Mouse (Mus musculus) spleen, adult 18-20 months (tissue): ENCODE data around the gene Carns1.

Experiments used
- DNase-seq, 2 experiments: peaks; one replicate each; pipeline ENCODE4 v3.0.0; 2022; ENCODE audit warnings: mixed read lengths in 2 of 2

Gene Carns1

DNA sequence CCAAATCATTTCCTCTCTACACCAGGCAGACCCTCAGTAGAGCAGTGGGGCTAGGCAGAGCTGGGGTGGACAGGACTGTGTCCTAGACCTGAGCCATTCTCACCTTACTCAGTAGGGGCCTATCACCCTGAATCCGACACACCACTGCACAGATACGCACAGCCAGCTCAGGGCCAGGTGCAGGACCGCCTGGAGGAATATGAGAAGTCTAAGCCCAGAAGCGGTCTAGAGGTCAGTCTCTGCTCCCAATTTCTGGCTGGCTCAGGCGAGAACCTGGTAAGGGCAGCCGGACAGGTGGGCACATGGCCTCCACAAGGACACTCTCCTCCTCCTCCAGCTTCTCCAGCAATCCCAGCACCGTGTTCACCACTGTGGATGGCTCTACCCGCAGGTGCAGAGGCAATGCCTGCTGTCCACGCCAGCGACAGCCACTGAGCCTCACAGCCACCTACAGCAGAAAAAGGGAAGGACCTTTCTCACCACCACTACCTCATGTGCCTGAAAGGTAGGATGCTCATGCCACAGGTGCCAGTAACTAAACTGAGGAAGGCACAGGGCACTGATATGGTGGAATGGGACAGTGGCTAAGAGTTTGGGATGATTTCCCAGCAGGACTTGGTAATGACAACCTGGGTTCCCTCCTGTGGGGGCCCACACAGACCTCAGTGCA lies 4.4 kb downstream of the Carns1 start:
- no peak for DNase-seq

DNA sequence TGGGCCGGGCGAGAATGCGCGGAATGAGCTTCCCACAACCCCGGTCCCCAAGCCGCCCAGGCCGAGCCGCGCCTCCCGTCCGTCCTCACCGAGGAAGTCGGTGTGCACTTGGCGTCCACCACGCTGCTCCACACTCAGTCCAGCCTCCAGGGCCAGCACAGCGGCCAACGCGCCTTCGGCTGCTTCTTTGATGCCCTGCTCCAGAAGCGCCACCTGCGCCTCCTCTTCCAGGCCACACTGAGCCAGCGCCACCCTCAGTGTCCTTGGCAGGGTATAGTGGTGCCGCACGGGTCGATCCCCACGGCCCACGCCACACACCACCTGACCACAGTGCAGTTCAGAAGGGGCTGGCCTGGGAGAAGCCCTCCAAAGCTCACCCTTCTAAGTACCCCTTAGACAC lies 5.5 kb downstream of the Carns1 start:
- no peak for DNase-seq

DNA sequence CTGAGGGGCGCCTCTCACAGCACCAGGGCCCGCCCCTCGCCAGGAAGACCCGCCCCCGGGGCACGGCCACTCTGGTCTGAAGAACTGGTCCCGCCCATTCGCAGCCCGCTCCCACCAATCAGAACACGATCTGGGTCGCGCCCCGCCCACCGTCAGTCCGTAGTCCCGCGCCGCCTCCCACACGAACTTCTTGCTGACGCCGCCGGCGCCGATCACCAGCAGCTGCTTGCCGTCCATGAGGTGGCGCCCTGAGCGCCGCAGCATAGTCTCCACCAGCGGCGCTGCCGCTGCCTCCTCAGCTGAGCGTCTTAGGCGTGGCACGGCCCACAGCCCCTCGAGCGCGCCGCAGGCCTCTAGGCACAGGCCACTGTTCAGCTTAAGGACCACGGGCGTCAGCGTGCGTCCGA lies 5.9 kb downstream of the Carns1 start:
- peak; percentile 99 to 100 for DNase-seq

DNA sequence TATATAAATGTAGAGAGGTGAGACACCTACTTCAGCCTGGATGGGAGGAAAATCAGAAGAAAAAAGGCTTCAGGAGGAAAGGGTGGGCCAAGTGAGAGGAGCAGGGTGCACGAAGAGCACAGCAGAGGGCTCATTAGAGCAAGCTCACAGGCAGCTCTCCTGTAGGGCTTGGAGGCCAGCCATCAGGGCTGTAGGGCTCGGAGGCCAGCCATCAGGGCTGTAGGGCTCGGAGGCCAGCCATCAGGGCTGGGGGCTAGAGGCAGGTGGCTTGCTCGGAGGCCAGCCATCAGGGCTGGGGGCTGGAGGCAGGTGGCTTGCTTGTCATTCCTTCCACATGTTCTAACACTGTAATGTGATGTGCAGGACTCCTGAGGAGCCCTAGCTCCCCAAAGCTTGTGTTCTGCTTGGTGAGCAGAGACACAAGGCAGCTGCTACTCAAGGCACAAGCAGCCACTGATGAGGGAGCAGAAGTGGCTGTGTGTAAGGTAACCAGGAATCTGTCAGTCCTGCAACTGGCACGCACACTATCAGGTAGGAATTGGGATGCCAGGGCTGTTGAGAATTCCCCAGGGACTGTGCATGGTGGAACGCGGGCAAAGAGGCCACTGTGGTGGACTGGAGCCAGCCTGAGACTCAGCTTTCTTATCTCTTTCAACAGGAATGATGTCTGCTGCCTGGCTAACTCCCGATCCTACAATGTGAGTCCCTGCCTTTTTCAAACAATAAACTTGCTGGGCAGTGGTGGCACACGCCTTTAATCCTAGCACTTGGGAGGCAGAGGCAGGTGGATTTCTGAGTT lies 8.4 kb downstream of the Carns1 start:
- peak in 1 of 2 experiments; percentile 5 for DNase-seq

DNA sequence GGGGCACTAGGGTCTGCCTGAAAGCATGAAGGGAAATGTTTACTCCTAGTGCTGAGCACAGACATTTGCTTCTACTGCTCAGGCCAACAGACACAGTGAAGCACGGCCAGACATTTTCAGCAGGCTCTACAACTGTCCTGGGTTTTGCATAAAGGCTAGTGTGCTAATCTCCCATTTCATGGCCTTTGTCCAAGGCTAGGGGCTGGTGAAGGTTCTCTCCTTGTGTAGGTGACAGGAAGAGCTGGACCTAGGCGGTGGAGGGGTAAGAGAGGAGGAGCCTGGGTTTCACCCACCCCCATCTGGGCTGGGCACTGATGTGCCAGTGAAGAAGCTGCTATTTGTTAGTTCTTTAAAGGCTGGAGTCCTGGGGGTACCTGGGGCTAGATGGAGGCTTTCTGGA lies 10.6 kb downstream of the Carns1 start:
- peak in 1 of 2 experiments; percentile 5 for DNase-seq

DNA sequence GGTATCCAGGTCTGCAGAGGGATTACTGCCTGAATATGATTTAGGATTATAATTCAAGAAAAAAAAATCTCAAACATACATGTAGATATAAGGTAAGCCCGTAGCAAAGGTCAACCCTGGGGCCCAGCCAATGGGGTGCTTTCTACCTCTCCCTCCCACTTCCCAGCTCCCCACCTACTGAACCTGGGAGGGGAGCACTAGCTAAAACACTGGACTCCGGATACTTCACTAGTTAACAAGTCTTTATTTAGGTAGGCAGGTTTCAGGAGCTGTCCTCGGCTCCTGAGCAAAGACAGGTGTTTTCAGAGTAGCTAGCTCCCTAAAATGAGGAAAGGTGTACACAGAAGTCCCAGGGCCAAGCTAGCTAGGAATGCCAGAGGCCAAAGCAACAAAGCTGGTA lies 11.2 kb downstream of the Carns1 start:
- DNase-seq, result no peak

DNA sequence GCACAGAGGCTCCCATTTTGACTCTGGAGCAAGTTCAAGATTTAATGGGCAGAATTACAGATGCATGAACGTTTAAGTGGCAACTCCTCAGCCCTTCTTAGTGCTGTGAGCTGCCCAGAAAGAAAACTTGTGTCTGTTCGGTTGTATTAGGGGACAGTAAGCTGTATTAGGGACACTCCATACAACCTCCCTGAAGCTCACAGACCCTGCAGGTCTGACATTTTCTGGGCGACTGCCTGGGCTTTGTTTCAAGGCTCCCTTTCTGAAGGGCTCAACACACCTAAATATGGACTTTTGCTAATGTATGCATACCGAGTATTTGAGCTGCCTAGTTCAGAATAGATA lies 11.8 kb downstream of the Carns1 start:
- DNase-seq, result no peak

DNA sequence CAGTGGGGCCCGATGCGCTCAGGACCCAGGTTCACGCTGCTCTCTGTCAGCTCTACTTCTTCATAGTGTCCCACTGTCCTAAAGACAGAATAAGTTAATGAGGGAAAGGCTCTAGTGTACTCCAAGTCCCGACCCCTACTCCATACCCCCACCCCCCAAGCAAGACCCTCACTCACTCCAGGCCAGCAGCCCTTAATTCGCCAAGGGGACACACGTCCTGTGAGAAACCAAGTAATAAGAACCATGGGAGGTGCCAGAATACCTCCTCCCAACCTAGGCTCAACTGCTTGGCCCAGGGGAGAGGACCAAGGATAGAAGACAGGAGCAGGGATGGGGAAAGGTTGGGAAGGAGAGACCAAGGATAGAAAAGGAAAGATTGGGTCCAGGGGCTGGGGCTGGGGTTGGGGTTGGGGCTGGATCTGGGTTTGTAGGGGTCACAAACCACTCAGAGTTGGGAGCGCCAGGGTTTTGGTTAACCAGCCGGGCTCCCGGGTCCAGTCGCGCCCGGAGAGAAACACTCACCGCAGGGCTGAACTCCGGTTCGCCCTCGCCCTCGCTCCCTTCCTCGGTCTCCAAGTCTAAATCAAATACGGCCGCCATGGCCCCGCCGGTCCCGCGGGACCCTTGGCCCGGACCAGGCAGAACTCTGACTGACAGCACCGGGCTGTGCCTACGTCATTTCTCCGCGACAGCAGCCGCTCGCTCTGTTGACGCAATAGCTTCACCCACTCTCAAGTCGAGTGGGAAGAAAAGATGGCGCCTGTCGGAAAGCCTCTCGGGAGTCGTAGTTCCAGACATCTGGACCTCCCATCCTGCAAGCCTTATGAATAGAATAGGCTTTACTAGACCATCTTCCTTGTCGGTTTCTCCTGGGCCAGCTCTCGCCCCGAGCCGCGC lies 12.4 kb downstream of the Carns1 start, which contains the start of gene Rps6kb2:
Gene Rps6kb2 (minus strand): TSS at position 709 of the 897 bp plus-strand sequence.
- peak; percentile 90 to 92 for DNase-seq

DNA sequence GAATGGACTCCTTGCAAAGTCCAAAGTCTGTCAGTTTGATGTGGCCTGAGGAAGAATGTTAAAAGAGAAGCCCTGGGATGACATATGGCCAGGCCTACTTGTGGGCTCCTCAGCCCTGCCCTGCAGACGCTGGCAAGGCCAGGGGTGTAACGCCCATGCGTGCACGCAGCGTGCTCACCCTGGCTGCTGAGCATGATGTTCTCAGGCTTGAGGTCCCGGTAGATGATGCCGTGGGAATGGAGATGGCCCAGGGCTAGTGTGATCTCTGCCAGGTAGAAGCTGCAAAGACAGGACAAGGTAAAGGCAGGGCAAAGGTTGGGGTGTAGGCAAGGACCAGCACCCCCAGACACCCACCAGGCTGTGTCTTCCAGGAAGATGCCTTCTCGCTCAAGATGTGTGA lies 16.2 kb downstream of the Carns1 start:
- no peak for DNase-seq

DNA sequence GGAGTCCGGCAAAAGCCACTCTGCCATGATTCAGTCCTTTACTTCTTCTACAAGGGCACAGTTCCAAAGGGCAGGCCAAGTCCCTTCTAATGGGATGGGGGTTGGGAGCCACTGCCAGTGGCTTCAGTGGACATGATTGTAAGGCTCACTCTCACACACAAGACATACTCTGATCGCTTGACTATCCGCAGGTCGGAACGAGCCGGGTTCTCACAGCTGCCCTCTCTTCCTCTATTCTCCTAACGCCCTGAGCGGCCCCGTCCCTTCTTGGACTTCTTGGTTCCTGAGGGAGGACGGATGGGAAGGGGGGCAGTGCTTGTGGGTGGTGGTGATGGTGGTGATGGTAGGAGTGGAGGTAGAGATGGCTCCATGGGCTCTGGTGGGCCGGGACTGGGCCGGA lies 18.5 kb downstream of the Carns1 start:
- no peak for DNase-seq

DNA sequence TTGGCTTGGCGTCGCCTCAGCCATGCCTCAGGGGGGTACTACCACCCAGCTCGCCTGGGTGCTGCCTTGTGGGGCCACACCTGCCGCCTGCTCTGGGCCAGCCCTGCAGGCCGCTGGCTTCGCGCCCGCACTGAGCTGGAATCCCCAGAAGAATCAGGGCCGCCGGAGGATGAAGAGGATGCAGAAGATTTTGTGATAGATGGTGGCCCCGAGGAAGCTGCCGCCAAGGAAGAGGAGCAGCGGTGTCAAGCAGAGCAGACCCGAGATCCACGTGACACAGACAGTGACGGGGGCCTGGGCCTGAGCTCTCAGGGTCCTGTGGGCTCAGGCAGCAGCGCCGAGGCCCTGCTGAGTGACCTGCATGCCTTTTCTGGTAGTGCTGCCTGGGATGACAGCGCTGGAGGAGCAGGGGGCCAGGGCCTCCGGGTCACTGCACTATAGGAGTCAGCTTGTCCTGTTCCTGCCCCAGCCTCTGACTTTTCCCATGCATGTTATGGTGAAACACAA lies 19.2 kb downstream of the Carns1 start:
- DNase-seq, result no peak

DNA sequence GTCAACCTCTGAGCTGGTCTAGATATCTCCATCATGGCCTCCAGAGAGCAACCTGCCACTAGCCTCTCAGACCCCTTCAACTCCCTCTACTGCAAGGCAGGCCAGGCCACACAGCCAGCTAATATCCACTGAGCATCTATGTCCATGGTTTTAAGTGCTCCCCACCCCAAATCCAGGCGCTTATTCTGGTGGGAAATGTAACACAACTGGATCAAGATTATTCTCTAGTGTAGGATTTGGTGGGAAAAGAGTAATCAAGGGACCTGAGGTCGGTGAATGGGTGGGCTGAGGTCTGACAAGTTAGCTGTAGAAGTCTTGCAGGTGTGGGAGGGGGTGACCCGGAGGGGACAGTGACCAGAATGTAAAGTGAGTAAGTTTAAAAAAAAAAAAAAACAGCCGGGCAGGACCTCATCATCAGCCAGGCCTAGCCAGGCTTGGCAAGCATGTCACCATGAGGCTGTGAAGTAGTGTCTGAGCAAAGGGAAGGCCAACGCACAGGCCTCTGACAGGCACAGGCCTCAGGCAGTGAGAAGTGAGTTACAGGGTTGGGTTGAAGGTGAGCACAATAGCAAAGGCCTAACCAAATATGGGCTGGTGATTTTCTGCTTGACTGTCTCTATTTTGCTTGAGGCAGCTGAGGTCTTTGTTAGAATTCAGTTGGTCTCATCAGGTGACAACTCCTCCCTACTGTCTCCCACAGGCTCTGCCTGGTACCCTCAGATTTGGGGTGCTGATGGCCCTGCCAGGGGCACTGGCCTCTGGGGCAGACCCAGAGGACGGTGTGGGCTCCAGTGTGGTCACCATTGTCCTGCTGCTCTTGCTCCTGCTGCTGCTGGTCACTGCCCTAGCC lies 19.8 kb downstream of the Carns1 start:
- DNase-seq, result no peak

DNA sequence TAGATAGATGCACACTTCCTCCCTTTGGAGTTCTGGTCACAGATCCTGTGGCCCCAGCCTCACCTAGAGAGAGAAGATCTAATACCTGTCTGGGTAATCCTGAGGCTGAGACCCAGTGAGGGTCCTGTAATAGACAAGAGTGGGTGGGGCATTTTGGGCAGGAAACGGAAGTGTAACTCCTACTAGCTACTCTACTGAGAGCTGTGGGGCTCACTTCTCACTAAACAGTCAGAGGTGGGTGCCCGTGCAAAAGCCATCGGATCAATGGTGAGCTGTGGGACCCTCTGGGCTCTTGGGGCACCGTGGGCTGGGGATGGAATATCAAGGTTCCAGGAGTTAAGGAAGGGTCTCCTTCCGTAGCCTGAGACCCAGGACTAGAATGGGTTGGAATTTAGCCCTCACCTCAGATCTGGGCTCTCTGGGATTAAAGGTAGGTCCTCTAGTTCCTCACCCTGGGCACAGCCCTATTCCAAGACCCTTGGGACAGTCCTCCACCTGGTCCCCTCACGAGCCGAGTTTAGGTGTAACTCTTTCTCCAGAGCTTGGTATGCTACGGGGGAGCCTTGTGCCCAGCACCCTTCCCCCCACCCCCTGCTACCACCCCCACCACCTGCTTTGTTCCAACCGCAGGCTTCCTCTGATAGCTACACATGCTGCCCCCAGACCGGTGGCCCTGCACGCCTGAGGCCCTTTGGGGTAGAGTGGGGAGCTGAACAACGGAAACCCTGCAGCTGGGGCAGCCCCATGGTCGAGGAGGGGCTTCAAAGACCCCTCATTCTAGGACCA lies 20.6 kb downstream of the Carns1 start:
- peak; percentile 73 to 79 for DNase-seq

DNA sequence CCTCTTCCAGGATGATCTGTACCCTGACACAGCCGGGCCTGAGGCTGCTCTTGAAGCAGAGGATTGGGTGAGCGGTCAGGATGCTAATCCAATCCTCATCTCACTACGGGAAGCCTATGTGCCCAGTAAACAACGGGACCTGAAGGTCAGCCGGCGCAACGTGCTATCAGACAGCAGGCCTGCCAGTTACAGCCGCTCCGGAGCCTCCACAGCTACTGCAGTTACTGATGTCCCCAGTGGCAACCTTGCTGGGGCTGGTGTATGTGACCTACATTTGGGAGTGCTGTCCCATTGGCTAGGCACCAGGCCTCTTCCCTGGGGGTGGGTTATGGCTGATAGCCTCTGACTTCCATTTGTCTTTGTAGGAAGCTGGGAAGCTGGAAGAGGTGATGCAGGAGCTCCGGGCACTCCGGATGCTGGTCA lies 22.0 kb downstream of the Carns1 start, which contains the start of gene Ptprcap:
Gene Ptprcap (plus strand): TSS at position 373 of the 423 bp plus-strand sequence.
- no peak for DNase-seq

DNA sequence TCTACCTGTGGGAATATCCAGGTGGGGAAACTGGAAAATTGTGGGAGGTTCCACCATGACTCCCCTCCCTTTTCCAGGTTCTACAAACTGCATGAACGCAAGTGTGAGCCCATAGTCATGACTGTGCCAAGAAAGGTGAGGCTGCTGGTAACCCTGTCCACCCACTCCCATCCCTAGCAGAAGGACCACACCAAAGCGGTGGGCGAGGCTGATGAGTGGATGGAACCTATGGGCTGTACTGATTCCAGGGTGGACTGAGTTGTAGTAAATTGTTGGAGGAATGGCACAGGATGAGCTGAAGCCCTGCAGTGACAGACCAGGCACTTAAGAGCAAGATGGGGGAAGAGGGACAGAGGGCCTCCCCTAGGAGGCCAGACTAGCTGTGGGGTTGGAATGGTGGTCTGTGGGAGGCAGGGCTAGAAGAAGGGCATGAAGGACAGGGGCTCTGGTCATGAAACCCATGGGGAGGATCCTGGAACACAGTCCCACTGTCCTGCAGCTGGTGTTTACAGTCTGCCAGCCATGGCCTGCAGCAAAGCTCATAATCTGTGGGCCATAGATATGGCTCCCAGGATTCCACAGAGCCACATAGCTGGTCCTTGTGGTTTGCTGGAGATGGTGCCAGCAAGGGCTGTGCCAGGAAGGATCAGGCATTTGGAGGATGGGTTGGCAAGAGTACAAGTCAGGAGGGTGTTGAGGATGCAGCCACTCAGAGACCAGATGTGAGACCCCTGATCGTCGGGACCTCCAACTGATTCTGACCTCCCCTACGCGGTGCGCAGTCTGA lies 22.6 kb downstream of the Carns1 start:
- DNase-seq, result no peak

DNA sequence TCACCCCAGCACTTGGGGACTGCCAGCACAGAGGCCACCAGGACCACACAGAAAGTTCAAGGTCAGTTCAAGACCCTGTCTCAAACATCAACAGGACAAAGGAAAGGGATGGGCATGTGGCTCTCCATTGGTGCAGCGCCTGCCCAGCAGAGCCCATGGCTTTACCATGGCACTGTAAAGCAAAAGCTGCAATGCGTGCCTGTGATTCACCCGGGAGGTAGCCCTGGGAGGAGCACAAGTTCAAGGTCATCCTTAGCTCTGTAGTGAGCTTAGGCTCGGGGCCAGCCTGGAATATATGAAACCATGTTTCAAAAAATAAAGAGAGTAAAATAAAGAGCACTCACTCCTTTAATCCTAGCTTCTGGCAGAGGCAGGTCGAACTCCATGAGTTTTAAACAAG lies 23.4 kb downstream of the Carns1 start:
- DNase-seq, result no peak

DNA sequence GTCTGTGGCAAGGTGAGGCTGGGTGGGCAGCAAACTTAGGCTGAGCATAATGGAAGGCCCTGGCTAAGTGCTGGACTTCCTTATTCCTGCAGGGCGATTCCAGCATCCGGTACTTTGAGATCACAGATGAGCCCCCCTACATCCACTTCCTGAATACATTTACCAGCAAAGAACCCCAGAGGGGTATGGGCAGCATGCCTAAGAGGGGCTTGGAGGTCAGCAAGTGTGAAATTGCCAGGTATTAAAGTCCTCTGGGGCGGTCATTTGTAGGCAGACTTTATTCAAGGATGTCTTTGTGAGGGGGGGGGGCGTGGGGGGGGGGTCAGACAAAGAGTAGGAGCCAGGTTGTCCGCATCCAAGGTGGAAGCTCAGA lies 23.8 kb downstream of the Carns1 start:
- DNase-seq, result no peak

DNA sequence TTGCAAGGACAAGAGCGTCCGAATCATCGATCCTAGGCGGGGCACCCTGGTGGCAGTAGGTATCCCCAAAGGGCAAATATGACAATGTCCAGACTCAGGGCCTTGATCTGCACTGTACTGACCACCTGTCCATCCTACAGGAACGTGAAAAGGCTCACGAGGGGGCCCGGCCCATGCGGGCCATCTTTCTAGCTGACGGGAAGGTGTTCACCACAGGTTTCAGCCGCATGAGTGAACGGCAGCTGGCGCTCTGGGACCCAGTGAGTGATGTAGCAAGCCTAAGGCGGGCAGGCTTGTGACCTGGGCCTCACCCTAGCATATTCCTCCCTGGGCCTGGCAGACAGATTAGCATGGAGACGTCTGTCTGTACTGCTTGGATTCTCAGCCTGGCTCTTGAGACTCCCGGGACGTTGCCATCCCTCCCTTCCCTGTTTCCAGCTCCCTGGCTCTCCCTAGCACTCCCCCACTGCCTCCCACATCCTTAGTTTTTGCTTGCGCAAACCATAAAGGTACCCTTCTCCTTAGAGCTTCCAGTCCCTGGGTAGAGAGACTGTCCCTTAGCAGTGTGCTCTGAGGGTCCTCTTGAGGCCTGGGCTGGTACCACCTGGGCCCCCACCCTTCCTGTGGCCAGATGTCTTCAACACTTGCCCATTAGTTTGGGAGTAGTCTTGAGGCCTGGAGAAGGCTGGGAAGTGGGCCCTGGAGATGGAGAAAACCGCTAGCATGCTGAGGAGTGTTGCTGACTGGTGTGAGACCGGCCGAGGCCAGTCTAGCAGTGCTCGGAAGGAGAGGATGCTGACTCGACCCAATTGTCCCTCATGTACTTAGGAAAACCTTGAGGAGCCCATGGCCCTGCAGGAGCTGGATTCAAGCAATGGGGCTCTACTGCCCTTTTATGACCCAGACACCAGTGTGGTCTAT lies 24.5 kb downstream of the Carns1 start:
- DNase-seq, result no peak

DNA sequence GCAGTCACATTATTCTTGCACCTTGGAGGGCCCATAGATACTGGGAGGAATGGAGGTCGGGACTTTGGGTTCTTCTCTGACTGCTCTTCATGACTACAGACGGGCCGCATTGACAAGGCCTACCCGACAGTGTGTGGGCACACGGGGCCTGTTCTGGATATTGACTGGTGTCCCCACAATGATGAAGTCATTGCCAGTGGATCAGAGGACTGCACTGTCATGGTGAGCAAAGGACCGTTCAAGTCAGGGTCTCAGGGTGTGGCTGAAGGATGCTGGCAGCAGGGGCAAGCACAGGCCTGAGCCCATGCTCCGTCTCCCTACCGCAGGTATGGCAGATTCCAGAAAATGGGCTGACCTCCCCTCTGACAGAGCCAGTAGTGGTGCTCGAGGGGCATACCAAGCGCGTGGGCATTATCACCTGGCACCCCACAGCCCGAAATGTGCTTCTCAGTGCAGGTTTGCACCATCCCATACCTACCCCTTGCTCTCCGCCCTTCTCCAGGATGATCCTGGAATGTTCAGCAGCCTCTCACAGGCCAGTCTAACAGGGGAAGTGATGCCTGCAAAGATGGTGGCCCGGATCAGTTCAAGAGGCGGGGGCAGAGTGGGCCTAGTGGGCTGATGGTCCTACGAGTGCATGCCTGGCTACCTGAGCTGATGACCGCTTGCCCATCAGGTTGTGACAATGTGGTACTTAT lies 25.4 kb downstream of the Carns1 start:
- DNase-seq, result no peak
